Mouse (Mus musculus): ENCODE data around the gene Sgms1. TPM values are rescaled to one million over a fixed set of nuclear protein-coding genes. Genes with fewer than 3 reads are reported as not detected.

Sgms1 gene
- total RNA-seq, 1 experiment from 2014 or later, result 57.7 TPM

DNA sequence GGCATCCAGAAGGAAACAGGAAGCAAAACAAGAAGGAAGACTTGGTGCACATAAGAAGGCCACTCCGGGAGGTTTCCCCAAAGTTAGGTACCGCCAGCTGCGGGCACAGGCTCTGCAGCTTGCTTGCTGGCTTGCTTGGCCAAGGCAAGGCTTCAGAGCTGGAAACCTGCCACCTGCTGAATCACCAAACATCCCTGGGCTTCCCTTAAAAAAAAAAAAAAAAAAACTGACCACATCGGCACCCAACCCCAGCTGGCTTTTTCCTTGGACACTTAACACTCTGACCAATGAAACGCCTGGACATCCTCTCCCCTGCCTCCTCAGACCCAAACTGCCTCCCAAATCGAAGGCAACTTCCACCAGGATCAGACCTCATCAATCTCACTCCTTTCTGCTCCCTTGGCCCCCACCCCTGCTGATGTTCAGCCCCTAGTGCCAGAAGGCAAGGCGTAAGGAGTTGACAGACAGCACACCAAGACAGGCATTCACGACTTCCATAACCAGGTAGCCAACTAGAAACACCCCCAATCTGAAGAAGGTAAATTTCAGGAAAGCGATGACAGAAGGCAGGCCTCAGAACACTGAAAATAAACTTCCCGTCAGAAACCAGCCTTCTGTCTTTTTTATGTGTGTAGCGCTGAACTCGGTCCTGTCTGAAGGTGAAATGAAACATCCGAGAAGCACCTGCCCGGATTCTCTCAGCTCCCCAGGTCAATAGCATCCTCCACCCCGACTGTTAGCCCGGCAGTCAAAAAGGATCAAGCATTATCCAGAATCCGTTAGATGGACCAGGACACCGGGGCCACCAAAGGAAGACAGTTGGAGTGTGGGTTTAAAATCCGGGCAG is 2.7 kb downstream of the Sgms1 start:
- no peak for ATAC-seq (replicated peaks; ENCODE audit: low read depth, poor library complexity, severe bottlenecking)

DNA sequence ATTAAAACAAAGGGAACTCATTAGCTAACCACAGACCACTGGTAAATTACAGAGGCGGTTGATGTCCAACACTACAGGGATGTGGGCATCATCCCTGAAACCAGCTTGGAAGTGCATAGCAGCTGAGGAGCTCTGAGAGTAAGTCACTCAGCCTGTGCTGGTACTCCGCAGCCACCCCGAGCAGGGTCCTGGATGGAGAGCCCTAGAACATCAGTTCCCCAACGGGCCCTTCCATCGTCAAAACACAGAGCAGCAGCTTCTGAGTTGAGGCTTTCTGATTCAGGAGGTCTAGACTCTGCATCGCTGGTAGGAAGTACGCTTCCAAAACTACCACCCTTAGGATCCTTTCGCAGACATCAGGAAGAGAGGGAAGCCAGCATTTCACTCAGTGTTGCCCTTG is 5.8 kb downstream of the Sgms1 start:
- no peak for ATAC-seq (replicated peaks; ENCODE audit: low read depth, poor library complexity, severe bottlenecking)

DNA sequence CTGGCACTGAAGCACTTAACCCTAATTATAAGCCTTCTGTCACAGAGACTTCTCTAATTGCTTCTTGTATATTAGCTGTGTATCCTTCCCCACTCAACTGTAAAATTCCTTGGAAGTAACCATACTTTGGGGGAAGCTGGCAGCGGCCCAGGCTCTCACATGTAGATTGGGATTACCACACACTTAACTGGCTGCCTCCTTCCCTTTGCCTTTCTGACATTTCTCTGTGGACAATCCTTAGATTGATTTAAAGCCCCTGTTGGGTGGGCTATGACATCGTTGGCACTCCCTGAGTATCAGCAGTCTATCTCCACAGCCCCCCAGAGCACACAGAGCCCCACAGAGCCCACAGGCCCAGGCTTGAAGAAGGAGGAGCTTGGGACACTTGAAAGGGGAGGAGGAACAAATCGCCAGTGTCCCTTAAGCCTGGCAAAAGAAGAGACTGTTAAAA is 8.0 kb downstream of the Sgms1 start:
- no peak for ATAC-seq (replicated peaks; ENCODE audit: low read depth, poor library complexity, severe bottlenecking)

DNA sequence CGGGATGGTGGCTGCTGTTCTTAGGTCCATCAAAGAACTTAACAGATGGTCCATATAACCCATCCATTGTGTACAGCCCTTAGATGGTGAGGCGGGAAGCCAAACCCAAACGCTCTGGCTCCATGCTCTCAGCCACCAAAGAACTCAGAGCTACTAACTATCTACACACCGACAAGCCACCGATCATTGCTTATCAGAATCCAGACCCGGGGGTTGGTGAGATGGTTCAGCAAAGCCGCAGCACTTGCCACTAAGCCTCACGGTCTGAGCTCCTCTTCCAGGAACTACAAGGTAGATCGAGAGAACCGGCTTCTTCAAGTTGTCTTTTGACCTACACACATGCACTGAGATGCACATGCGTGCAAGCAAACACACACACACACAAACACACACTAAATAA is 8.8 kb downstream of the Sgms1 start:
- no peak for ATAC-seq (replicated peaks; ENCODE audit: low read depth, poor library complexity, severe bottlenecking)

DNA sequence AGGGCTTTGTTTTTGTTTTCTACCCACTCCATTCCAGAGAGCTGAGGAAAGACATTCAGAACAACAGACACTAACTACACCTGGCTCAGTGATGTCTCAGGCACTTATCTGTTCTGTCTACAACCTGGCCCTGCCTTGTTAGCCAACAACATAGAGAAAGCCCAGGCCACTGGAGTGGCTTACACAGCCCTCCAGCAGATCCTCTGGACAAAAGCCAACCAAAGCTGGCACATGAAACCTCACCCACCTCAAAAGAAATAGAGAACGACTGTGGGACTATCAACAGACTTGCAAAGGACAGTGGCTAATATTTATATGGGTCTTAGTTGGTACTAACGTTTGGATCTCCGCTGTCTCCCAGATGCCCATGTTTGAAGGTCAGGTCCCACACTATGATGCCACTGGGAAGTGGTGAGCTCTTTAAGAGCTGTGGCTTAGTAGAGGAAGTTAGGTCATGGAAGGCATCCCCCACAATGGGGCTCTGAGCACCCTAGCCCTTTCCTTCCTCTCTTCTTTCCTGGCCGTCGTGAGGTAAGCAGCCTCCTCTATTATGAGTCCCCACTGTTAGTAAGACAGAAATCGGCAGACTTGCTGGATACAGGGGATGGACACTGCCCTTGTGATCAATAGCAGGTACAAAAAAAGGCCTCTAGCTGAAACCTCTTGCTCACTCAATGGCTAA is 10.1 kb downstream of the Sgms1 start:
- peak; percentile 92 for ATAC-seq (replicated peaks; ENCODE audit: low read depth, poor library complexity, severe bottlenecking)

DNA sequence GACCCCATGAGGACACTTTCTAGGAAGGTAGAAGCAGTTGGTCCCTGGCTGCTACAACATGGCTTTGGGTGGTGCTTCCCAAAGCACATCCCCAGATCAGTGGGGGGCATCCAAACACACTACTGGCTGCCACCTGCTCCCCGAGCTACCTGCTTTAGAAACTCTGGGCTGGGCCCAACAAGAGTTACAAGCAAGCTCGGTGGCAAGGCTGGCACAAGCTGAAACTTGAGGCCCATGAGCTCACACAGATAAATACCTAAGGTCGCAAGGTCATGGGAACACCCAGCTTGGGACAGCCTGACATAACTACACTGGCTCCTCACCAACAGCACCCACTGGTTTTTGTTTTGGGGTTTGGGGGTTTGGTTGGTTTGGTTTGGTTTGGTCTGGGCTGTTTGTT is 10.9 kb downstream of the Sgms1 start:
- no peak for ATAC-seq (replicated peaks; ENCODE audit: low read depth, poor library complexity, severe bottlenecking)

DNA sequence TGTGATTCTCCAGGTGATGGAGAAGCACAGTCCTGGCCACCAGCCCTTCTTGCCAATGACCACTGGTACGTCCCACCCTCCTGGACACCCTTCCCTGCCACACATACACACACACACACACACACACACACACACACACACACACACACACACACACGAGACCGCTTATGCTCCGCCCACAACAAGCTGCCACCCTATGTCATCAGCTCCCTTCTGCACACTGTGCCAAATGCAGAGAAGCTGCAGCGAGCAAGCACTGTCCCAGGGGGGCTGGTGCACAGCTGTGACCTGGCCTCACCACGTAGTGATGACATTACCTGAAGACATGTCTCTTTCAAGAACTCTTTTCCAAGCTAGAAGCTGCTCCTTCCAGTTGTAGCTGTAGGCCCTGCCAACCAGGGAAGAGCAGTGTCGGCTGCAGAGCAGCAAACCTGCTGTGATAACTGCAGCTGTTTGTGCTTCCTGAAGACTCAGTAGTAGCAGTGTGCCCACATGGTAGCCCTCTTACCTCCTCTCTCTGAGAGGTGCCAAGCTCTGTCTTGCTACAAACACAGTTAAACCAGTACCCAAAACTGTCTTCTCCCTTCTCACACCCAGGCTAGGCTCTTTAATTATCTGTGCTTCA is 11.7 kb downstream of the Sgms1 start:
- no peak for ATAC-seq (replicated peaks; ENCODE audit: low read depth, poor library complexity, severe bottlenecking)

DNA sequence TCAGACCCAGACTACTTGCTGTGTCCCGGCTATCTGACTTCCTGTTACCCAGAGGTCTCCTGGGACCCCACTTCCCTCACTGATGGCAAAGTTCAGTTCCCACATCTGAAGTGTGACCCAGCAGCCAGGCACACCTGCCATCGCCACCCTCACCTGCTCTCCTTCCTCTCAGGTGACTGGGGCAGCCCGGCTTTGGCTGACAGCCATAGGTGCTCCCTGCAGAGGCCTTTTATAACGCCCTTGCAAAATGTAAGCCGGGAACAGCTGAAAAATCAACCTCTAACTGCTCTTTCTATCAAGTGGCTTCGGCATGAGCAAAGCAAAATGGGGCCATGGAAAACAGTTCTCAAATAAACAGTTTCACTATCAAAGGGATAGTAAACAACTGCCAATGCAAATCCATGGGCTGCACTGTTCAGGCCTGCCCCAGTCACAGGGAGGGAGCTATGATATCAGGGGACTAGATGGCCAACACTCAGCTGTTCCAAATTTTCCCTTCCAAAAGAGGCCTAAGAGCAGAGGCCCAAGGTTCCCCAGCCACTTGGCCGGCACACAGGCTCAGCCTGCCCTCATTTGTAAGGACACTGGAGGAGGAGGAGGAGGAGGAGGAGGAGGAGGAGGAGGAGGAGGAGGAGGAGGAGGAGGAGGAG is 12.5 kb downstream of the Sgms1 start:
- ATAC-seq (replicated peaks; ENCODE audit: low read depth, poor library complexity, severe bottlenecking), result no peak

DNA sequence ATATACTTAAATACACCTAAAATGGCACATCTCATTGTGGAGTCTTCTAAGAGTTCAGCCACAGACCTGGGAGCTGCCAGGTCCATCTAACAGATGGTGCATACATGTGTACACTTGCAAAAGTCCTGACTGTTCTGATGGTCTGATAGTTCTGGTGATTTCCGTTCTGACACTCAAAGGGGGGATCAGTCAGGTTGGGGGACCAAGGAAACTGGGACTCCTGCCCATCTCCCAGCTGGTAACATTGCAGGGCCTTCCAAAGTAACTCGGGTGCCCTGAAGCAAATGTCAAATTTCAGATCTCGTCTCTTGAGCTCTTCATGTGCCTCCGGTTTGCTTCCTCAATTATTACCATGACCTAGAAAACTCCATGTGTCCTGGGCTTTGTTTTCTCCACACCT is 13.5 kb downstream of the Sgms1 start:
- ATAC-seq (replicated peaks; ENCODE audit: low read depth, poor library complexity, severe bottlenecking), result no peak

DNA sequence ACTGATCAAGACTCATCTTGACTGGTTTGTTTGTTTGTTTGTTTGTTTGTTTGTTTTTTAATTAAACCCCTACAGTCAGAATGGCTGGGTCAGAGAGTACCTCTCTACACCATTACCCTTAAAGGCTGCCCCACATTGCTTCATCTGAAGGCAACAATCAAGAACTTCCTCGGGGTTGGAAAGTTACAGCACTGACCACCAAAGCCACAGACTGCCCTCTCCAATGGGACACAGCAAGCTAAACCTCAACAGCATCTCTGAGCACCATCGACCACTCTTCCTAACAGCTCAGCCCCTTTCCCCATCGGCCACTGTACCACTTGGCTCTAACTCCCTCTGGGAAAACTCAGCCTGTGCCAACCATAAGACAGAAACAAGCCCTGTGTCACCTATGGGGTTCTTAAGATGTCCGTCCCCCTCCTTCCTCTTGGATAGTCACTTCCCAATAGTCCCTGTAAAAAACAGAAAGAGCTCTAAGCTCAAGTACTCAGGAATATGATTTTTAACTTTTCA is 14.0 kb downstream of the Sgms1 start:
- no peak for ATAC-seq (replicated peaks; ENCODE audit: low read depth, poor library complexity, severe bottlenecking)

DNA sequence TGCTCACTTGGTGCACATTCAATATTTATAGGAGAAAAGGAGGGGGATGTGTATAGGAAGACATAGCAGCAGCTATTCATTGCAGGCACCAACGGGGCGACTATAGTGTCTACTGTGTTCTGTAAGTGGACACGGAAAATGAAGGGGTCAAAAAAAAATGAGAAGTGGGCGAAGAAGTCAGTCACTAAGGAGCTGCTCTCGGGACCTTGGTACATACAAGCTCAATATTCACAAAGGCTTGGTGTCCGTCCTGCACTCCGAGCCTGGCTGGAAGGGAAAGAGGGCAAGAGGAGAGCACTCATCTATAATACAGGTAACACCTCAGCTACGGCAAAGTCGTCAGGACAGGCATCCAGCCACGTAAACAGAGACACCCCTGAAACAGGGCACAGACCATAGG is 14.8 kb downstream of the Sgms1 start:
- no peak for ATAC-seq (replicated peaks; ENCODE audit: low read depth, poor library complexity, severe bottlenecking)

DNA sequence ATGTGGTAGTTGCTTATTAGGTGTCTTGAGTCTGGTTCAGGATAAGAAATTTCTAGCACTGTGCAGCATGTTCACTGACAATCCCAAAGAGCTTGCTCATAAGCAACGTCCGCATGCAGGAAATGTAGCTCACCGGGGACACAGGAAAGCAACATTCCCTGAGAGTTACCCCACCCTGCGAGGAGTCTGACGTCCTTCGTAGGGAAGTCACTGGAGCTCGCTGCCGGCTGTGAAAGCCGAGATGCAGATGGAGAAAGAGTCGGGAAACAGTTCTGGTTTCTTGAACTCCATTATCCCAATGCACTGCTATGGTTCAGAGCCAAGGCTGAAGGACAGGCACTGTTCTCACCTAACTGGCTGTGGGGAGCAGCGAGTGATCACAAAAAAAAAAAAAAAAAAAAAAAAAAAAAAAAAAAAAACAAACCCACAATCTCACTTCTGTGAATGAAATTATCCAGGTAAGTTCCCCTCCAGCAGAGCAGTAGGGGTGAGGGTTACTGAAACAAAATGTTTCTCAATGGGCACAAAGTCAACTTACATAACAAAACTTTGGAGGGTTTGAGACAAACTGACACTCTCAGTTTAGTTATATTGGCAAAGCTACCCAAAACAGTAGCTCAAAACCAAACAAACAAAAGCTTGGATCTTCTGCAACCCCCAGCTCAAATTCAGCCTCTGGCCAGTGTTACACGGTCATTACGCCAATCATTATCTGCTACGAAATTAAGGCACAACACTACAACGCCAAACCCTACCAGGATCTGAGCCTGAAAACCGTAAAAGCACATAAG is 15.5 kb downstream of the Sgms1 start:
- ATAC-seq (replicated peaks; ENCODE audit: low read depth, poor library complexity, severe bottlenecking), result no peak

DNA sequence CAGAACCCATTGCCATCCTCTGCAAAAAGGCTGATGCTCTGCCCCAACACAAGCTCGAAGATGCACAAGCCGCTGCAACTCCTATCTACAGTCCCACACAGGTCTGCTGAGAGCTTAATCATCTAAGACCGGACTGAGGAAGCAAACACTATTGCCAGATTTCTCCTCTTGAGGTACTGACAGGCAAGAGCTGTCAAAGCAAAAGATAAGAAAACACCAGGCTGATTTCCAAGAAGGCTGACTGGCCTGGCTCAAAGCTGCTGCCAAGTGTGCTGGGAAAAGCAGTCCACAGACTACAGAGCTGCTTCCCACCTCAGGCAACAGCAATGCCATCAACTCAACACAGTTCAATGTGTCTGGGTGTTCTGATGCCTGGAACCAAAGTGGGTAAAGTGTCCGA is 17.1 kb downstream of the Sgms1 start:
- peak; percentile 88 for ATAC-seq (replicated peaks; ENCODE audit: low read depth, poor library complexity, severe bottlenecking)

DNA sequence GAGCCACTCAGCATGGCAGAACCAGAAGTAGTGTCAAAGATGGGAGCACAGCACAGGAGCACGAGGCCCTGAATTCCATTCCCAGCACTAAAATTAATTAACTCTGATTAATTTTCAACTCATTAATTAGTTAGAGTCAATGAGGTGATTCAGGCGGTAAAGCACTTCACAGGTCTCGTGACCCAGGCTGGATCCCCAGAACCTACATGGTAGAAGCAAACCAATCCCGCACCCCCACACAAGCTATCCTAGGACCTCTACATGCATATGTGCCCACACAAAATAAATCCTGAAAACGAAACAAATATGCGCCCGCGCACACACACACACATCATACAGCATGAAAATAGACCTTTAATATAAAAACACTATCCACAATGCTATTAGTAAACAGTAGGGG is 22.2 kb downstream of the Sgms1 start:
- ATAC-seq (replicated peaks; ENCODE audit: low read depth, poor library complexity, severe bottlenecking), result no peak

DNA sequence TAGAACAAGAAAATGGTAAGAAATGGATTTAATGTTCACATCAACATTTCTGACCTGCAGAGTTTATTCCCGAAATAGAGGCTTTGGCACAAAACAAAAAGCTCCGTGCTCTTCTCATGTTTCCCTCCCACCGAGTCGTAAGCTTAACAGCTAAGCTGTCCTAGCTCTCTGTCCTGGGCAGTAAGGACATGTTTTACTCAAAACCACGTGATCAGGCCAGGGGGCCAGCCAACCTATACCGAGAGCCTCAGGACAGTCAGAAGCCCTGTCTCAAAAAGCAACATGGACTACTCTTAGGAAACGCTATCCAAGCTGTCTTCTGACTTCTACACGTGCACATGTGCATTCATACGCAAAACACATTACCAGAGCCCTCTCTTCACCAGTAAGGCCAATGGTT is 23.1 kb downstream of the Sgms1 start:
- ATAC-seq (replicated peaks; ENCODE audit: low read depth, poor library complexity, severe bottlenecking), result no peak

DNA sequence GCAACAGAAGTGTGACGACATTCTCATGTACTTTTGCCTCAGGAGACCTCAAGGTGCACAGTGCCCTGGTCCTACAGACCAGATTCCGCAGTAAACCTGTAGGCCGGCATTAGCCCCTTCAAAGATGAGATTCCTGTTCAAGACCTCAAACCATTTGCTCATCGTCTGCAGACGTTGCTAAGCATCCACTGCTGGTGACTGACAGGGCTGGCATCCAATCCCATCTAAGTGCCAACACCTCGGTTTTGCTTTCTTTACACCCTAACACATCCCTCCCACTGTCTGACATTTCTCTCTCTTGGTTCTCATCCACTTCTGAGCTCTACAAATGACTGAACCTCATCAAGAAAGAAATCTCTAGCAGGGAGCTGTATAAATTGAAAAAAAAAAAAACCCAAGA is 24.4 kb downstream of the Sgms1 start:
- ATAC-seq (replicated peaks; ENCODE audit: low read depth, poor library complexity, severe bottlenecking), result no peak

DNA sequence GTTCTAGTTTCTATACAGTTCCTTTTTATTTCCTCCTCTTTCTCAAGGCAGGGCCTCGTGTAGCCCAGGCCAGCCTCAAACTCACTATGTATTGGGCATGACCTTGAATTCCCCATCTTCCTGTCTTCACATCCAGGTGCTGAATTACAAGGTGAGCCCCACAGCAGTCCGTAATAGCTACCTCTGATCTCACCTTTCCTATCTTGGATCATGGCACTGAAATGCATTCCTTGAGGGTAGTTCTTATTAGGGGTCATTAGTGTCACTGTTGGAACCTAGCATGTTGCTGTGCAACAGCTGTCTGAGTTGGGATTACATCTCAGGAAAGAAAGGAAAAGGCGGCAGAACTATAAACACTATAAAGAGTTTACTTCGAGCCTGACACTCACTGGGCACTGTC is 25.9 kb downstream of the Sgms1 start:
- no peak for ATAC-seq (replicated peaks; ENCODE audit: low read depth, poor library complexity, severe bottlenecking)

DNA sequence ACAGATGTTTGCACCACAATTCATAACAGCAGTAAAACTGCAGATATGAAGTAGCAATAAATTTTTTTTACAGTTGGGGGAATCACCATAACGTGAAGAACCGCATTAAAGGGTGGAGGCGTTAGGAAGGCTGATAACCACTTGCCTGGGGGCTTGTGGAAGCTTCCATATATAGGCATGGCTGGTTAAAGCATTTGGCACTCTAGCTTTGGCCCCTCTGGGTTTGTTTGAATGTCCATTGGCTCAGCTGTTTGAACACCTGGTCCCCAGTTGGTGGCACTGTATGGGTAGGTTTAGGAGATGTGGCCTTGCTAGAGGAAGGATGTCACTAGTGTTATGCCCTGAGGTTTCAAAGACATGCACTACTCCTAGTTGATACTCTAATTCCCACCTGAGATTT is 27.0 kb downstream of the Sgms1 start:
- ATAC-seq (replicated peaks; ENCODE audit: low read depth, poor library complexity, severe bottlenecking), result peak; percentile 65; the same call in 1 of the 2 replicates

DNA sequence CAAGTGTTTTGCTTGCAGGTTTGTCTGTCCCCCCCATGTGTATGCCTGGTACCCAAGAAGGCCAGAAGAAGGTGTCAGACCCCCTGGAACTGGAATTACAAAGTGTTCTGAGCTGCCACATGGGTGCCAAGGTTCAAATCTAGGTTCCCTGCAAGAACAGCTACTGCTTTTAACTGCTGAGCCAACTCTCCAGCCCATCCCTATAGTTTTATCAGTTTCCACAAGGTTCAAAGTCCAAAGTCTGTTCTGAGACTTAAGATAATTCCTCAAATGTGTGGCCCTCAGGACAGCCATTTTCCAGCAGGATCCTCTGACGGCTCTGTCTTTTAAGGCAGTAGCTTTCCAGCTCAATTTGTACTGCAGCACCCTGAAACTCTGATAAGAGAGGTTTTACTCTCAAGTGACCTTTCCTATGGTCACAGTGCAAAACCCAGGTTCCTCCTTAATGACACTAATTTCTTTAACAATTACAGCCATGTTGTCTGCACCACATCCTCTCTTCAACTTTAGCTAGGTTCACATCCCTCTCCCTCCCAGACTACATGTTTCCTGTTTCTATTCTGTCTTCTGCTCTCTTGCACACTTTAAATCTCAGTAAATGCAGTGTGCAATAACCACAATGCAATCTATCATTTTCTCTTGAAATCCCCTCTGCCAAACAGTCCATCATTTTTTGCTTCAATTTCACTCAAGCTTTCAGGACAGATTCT is 28.4 kb downstream of the Sgms1 start:
- peak; percentile 36; the same call in 1 of the 2 replicates for ATAC-seq (replicated peaks; ENCODE audit: low read depth, poor library complexity, severe bottlenecking)

Data from common myeloid progenitor, adult 5-6 weeks (primary cell).